In the genomic region with DNA sequence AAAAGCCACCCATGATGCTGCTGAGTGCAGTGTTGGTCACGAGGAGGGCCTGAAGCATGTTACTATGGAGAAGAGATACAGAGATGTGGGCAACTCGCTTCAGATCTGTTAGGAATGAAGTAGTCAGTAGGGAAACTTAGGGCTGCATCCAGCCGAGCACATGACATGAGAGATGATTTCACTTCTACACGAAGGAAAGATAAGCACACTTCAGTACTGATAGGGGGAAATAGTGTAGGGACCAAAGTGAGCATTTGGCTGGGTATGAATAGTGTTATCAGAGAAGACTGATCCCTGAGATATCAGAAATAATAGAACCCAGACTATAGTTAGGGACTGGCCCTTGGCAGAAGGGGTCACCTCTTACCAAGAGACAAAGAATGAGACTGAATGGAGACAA, we compare ENCODE assay signal across 28 mouse cellular contexts.
"Had no signal": no experiment of that assay in that cellular context is flagged by ENCODE, and none has a peak within 500 bp of the region (broad histone marks: within the 10 kb centered on the region; RNA-seq: fewer than 3 reads in every experiment).

No protein-coding gene starts in this region.

- DNase-seq: left cerebral cortex, postnatal 4 days; liver; liver, embryonic 13.5 days; liver, postnatal 0 days; lung, adult 18-20 months; lung, adult 2 months; lung, embryonic 14.5 days; lung, postnatal 10 days; lung, postnatal 14 days; lung, postnatal 36 days; lung, postnatal 4 days; midbrain, embryonic 14.5 days had no signal

- H3K27me3 ChIP-seq: limb, embryonic 12.5 days; limb, embryonic 13.5 days; limb, embryonic 15.5 days; liver, embryonic 12.5 days; liver, embryonic 13.5 days; liver, embryonic 15.5 days; lung, embryonic 15.5 days; megakaryocyte, embryonic 14.5 days; midbrain, embryonic 12.5 days; midbrain, embryonic 13.5 days; midbrain, embryonic 15.5 days; neural tube, embryonic 12.5 days had no signal

- H3K36me3 ChIP-seq: limb, embryonic 10.5 days; limb, embryonic 12.5 days; limb, embryonic 15.5 days; liver, embryonic 12.5 days; liver, embryonic 13.5 days; liver, embryonic 15.5 days; lung, embryonic 15.5 days; midbrain, embryonic 10.5 days; midbrain, embryonic 12.5 days; midbrain, embryonic 13.5 days; midbrain, embryonic 15.5 days; neural tube, embryonic 12.5 days had no signal

- H3K9ac ChIP-seq: limb, embryonic 12.5 days; limb, embryonic 13.5 days; limb, embryonic 15.5 days; liver, embryonic 12.5 days; liver, embryonic 13.5 days; liver, embryonic 14.5 days; liver, embryonic 15.5 days; liver, postnatal 0 days; lung, embryonic 14.5 days; lung, embryonic 15.5 days; midbrain, embryonic 12.5 days; midbrain, embryonic 13.5 days; midbrain, embryonic 15.5 days; neural tube, embryonic 12.5 days had no signal

- H3K27ac ChIP-seq: limb, embryonic 10.5 days; limb, embryonic 12.5 days; limb, embryonic 13.5 days; limb, embryonic 15.5 days; liver, embryonic 12.5 days; liver, embryonic 13.5 days; liver, embryonic 14.5 days; liver, embryonic 15.5 days; lung, embryonic 15.5 days; macrophage; midbrain, embryonic 10.5 days; midbrain, embryonic 12.5 days; midbrain, embryonic 13.5 days; midbrain, embryonic 15.5 days; neural tube, embryonic 12.5 days had no signal

- H3K4me1 ChIP-seq: limb, embryonic 10.5 days; limb, embryonic 12.5 days; liver, embryonic 15.5 days; midbrain, embryonic 10.5 days; midbrain, embryonic 12.5 days; midbrain, embryonic 13.5 days; midbrain, embryonic 15.5 days; neural tube, embryonic 12.5 days had no signal

- H3K9me3 ChIP-seq: limb, embryonic 10.5 days; limb, embryonic 12.5 days; limb, embryonic 15.5 days; liver, embryonic 12.5 days; liver, embryonic 13.5 days; liver, embryonic 15.5 days; lung, embryonic 15.5 days; megakaryocyte, embryonic 14.5 days; midbrain, embryonic 12.5 days; midbrain, embryonic 13.5 days; midbrain, embryonic 15.5 days; neural tube, embryonic 12.5 days had no signal

- H3K4me3 ChIP-seq: limb, embryonic 10.5 days; limb, embryonic 12.5 days; limb, embryonic 13.5 days; limb, embryonic 15.5 days; liver, embryonic 12.5 days; liver, embryonic 13.5 days; liver, embryonic 15.5 days; lung, embryonic 15.5 days; megakaryocyte, embryonic 14.5 days; midbrain, embryonic 10.5 days; midbrain, embryonic 12.5 days; midbrain, embryonic 13.5 days; midbrain, embryonic 15.5 days; myocyte; neural tube, embryonic 12.5 days had no signal
